Mouse (Mus musculus): Measurements from ENCODE around the gene Disc1. TPM values are rescaled to one million over a fixed set of nuclear protein-coding genes. Genes with fewer than 3 reads are reported as not detected.

Gene Disc1
- polyA plus RNA-seq, 1 experiment from 2014 or later = 2.2 TPM

DNA sequence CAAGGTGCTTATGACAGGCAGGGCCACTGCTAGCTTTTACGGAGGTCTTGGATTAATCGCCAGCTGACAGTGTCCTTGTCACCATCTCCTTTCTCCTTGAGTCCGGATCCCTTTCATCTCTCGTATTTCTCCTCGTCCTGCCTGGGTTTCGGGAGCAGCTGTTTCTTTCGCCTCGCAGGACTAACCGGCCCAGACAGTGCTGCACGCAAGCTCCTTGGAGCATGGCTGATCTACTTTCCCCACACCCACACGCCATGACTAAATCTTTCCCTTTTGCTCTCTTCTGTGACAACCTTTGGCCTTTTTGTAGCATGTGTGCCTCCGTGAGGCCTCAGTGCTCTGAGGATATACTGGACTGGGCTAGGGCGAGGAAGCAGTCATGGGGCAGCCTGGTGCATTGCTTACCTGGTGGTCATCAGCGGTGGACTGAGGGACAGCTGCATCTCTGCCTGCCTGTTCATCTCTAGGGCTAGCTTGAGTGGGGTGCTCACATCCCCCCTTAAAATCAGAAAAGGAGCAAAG is 142.6 kb downstream of the Disc1 start:
- H3K27ac ChIP-seq (ENCODE audit: low read depth, low read length) = no peak overlapping the region; the same call in 1 of the 2 replicates
- H3K9me3 ChIP-seq (ENCODE audit: control insufficient read depth, low read length) = no peaks in the 10 kb centered on the region
- no peaks in the 10 kb centered on the region for H3K36me3 ChIP-seq (ENCODE audit: control insufficient read depth, insufficient read depth, low read length)
- no peaks in the 10 kb centered on the region; the same call in 1 of the 2 replicates for H3K27me3 ChIP-seq (ENCODE audit: control insufficient read depth, insufficient read depth, low read length)
- no peak overlapping the region for H3K4me2 ChIP-seq (replicated peaks; ENCODE audit: low read depth, low read length)
- no peak overlapping the region for H3K9ac ChIP-seq (ENCODE audit: low read depth, low read length)
- WGBS = 42% methylated on average over 14 of the region's 14 CpGs
- peaks cover 44% of the 10 kb centered on the region for H3K4me1 ChIP-seq (ENCODE audit: control insufficient read depth, insufficient read depth, low read length)
- H3K4me3 ChIP-seq (ENCODE audit: low read length) = no peak overlapping the region
- ATAC-seq (ENCODE audit: low FRiP score, low TSS enrichment) = no peak

DNA sequence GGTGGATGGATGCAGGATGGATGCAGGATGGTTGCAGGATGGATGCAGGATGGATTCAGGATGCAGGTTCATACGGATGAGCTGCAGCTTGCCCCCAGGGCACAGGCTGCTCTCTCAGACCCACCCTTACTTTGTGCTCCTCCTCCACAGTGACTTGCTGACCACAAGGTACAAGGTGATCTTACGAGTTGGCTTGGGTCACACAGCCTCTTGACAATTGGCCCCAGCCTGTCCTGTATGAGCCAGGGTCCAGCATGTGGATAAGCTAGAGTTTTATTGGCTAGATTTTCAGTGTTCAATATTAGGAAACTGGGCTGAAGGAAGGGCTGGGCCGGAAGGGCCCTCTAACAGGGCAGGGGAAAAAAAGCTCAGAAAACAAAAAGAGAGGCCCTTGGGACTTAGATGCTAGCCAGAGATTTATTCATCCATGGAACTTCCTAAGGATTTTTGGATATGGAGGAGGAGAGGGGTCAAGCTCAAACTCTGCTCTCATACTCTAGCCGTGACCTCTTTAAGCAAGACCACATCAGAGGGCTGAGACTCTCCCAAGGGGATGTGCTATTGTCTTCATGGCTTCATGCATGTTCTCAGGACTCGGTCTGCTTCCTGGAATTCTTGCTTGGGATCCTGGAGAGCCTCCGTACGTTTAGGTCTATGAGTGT is 143.5 kb downstream of the Disc1 start:
- Histone ChIP-seq H3K4me2 (replicated peaks; ENCODE audit: low read depth, low read length) (no peak overlapping the region), H3K4me1 (ENCODE audit: control insufficient read depth, insufficient read depth, low read length) (peaks cover 44% of the 10 kb centered on the region), H3K27ac (ENCODE audit: low read depth, low read length) (no peak overlapping the region), H3K4me3 (ENCODE audit: low read length) (no peak overlapping the region), H3K9ac (ENCODE audit: low read depth, low read length) (no peak overlapping the region), H3K9me3 (ENCODE audit: control insufficient read depth, low read length) (no peaks in the 10 kb centered on the region), H3K36me3 (ENCODE audit: control insufficient read depth, insufficient read depth, low read length) (no peaks in the 10 kb centered on the region), H3K27me3 (ENCODE audit: control insufficient read depth, insufficient read depth, low read length) (no peaks in the 10 kb centered on the region; the same call in 1 of the 2 replicates)
- no peak for ATAC-seq (ENCODE audit: low FRiP score, low TSS enrichment)
- WGBS = 56% methylated on average over 7 of the region's 7 CpGs

DNA sequence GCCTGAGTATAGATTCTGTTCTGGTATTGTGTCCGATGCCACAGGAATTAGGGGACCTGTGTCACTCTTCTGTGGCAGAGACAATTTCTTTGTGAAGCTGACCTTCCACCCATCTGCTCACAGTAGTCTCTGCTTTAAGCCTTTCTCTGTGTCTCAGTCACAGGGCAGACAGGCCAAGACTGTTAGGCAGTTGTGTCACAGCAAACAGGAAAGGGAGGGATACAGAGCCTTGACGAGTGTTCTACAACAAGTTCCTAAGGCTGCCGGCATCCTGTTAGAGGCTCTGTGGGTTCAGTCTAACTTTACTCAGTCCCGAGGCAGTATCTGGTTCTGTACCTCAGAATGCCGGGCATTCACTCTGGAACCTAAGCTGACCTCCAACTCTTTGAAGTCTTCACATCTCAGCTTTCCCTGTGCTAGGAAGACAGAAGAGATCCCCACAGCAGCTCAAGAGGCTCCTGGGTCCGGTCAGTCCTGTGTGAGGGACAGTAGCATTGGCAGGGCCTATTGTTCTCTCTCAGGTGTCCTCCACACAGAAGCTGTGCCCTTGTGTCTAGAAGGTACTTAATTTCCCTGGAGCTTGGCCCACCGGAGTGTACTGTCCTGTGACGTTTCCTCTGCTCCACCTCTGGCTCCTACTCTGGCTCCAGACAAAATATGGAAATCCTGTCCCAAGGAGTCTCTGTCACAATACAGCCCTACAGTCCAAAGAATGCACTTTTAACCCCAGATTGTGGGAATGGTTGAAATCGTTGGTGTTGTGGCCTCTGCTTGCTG is 144.6 kb downstream of the Disc1 start:
- Histone ChIP-seq H3K4me1 (ENCODE audit: control insufficient read depth, insufficient read depth, low read length) (peaks cover 44% of the 10 kb centered on the region), H3K4me2 (replicated peaks; ENCODE audit: low read depth, low read length) (no peak overlapping the region), H3K36me3 (ENCODE audit: control insufficient read depth, insufficient read depth, low read length) (no peaks in the 10 kb centered on the region), H3K27me3 (ENCODE audit: control insufficient read depth, insufficient read depth, low read length) (no peaks in the 10 kb centered on the region; the same call in 1 of the 2 replicates), H3K9ac (ENCODE audit: low read depth, low read length) (no peak overlapping the region), H3K9me3 (ENCODE audit: control insufficient read depth, low read length) (no peaks in the 10 kb centered on the region), H3K4me3 (ENCODE audit: low read length) (no peak overlapping the region), H3K27ac (ENCODE audit: low read depth, low read length) (peak overlapping the region; percentile 57; the same call in 1 of the 2 replicates)
- no peak for ATAC-seq (ENCODE audit: low FRiP score, low TSS enrichment)
- 61% methylated on average over 9 of the region's 9 CpGs for WGBS

DNA sequence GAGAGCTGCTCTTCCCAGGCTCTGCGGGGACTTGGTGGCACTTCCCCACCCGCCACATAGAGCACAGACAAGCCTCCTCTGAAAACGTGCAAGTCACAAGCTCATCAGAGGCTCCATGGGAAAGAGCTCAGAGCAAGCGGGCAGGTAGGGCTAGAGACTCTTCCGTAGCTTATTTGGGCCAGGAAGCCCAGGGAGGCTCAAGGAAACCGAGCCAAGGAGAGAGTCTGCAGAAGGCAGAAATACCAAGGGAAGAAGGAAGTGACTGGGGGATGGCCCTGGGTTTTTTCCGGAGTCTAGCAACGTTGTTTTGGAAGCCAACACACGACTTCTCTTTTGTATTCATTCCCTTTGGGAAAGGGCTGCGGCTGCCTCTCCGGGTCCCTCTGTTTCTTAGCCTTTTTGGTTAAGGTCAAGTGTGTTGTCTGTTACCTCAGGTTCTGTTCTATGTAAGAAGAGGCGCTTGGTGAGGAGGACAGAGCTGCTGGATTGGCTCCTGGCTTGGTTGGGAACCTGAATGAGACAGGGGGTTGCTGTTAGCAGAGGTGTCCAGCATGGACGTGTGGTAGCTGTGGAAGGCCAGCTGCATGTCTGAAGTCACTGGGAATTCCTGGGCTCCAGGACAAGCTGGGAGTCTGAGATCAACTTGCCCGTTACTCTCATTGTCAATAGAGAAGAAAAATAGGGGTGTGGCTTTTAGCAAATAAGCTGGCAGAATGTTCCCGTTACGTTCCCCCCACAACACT is 145.4 kb downstream of the Disc1 start:
- Histone ChIP-seq H3K27me3 (ENCODE audit: control insufficient read depth, insufficient read depth, low read length) (no peaks in the 10 kb centered on the region; the same call in 1 of the 2 replicates), H3K4me1 (ENCODE audit: control insufficient read depth, insufficient read depth, low read length) (peaks cover 44% of the 10 kb centered on the region), H3K36me3 (ENCODE audit: control insufficient read depth, insufficient read depth, low read length) (no peaks in the 10 kb centered on the region), H3K9me3 (ENCODE audit: control insufficient read depth, low read length) (no peaks in the 10 kb centered on the region), H3K4me3 (ENCODE audit: low read length) (no peak overlapping the region), H3K9ac (ENCODE audit: low read depth, low read length) (no peak overlapping the region), H3K4me2 (replicated peaks; ENCODE audit: low read depth, low read length) (no peak overlapping the region), H3K27ac (ENCODE audit: low read depth, low read length) (peak overlapping the region; percentile 33; the same call in 1 of the 2 replicates)
- no peak for ATAC-seq (ENCODE audit: low FRiP score, low TSS enrichment)
- 76% methylated on average over 16 of the region's 16 CpGs for WGBS

DNA sequence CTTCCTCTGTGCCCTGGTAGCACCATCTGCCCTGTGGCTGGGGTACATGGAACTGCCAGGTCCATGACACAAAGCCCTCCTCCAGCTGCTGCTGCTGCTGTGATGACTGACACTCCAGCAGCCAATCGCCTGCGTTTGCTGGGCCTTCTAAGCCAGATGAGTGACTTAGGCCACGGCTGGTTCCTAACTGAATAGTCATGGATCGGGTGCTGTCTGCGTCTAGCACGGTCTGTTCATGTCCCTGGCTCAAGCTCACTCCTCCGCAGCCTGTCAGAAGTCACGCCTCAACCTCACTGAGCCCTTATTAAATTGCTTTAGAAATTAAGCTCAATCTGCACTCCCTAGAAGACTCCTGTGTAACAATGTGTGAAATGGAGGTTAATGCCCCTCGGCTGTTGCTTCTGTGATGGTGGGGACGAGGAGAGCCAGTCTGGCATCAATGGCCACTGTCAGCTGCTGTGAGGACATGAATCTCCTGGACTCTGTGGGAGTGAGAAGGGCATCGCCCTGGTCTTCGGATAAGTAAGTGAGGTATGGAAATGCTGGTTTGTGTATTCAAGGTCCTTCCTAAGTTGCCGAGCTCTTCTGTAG is 146.4 kb downstream of the Disc1 start:
- WGBS = 32% methylated on average over 13 of the region's 13 CpGs
- H3K27ac ChIP-seq (ENCODE audit: low read depth, low read length) = peak overlapping the region; percentile 33; the same call in 1 of the 2 replicates
- no peak overlapping the region for H3K4me3 ChIP-seq (ENCODE audit: low read length)
- no peaks in the 10 kb centered on the region; the same call in 1 of the 2 replicates for H3K27me3 ChIP-seq (ENCODE audit: control insufficient read depth, insufficient read depth, low read length)
- no peak overlapping the region for H3K4me2 ChIP-seq (replicated peaks; ENCODE audit: low read depth, low read length)
- H3K36me3 ChIP-seq (ENCODE audit: control insufficient read depth, insufficient read depth, low read length) = no peaks in the 10 kb centered on the region
- ATAC-seq (ENCODE audit: low FRiP score, low TSS enrichment) = peak; percentile 75
- peaks cover 38% of the 10 kb centered on the region for H3K4me1 ChIP-seq (ENCODE audit: control insufficient read depth, insufficient read depth, low read length)
- H3K9ac ChIP-seq (ENCODE audit: low read depth, low read length) = no peak overlapping the region
- H3K9me3 ChIP-seq (ENCODE audit: control insufficient read depth, low read length) = no peaks in the 10 kb centered on the region

DNA sequence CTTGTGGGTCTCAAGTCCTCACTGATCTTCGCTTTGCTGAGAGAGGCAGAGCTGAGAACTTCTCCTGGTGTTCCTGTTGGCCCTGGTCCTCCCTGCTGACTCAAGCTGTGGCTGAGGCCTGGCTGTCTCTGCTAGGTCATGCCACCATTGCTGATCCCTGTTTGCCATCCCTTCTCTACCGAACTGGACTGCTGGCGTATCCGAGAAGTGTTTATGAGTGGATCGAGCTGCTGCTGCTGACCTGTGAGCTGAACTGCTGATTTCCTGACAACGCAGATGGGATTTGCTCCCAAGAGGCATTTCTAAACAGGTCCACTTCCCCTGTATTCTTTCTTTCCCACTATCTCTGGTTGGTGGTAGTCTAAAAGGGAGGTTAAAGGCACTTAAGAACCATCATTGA is 147.7 kb downstream of the Disc1 start:
- no peak for ATAC-seq (ENCODE audit: low FRiP score, low TSS enrichment)
- H3K9me3 ChIP-seq (ENCODE audit: control insufficient read depth, low read length) = no peaks in the 10 kb centered on the region
- H3K4me2 ChIP-seq (replicated peaks; ENCODE audit: low read depth, low read length) = no peak overlapping the region
- no peak overlapping the region for H3K9ac ChIP-seq (ENCODE audit: low read depth, low read length)
- no peaks in the 10 kb centered on the region for H3K27me3 ChIP-seq (ENCODE audit: control insufficient read depth, insufficient read depth, low read length)
- H3K27ac ChIP-seq (ENCODE audit: low read depth, low read length) = no peak overlapping the region
- 74% methylated on average over 6 of the region's 6 CpGs for WGBS
- H3K4me1 ChIP-seq (ENCODE audit: control insufficient read depth, insufficient read depth, low read length) = peaks cover 27% of the 10 kb centered on the region
- no peaks in the 10 kb centered on the region for H3K36me3 ChIP-seq (ENCODE audit: control insufficient read depth, insufficient read depth, low read length)
- no peak overlapping the region for H3K4me3 ChIP-seq (ENCODE audit: low read length)

DNA sequence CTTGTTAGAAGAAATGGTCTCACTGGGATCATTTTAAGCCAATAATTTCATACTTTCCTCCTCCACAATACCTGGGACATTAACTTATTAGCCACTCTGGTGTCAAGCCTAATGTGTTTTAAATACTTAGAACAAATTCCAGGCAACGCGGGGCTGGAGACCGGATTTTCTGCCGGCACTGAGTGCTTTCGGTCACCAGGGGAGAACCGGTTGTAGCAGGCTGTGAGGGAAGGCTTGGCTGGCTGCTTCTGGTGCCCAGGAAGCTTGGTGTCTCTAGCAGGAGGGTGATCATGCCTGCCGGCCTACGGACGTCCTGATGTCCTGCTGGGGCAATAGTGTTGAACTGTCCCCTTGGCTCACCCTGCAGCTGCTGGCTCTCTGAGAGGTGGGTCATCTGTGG is 149.0 kb downstream of the Disc1 start:
- ATAC-seq (ENCODE audit: low FRiP score, low TSS enrichment) = no peak
- Histone ChIP-seq H3K27ac (ENCODE audit: low read depth, low read length) (no peak overlapping the region), H3K9ac (ENCODE audit: low read depth, low read length) (no peak overlapping the region), H3K36me3 (ENCODE audit: control insufficient read depth, insufficient read depth, low read length) (no peaks in the 10 kb centered on the region), H3K4me2 (replicated peaks; ENCODE audit: low read depth, low read length) (no peak overlapping the region), H3K9me3 (ENCODE audit: control insufficient read depth, low read length) (no peaks in the 10 kb centered on the region), H3K4me3 (ENCODE audit: low read length) (no peak overlapping the region), H3K4me1 (ENCODE audit: control insufficient read depth, insufficient read depth, low read length) (peaks cover 20% of the 10 kb centered on the region), H3K27me3 (ENCODE audit: control insufficient read depth, insufficient read depth, low read length) (no peaks in the 10 kb centered on the region)
- 80% methylated on average over 9 of the region's 9 CpGs for WGBS

DNA sequence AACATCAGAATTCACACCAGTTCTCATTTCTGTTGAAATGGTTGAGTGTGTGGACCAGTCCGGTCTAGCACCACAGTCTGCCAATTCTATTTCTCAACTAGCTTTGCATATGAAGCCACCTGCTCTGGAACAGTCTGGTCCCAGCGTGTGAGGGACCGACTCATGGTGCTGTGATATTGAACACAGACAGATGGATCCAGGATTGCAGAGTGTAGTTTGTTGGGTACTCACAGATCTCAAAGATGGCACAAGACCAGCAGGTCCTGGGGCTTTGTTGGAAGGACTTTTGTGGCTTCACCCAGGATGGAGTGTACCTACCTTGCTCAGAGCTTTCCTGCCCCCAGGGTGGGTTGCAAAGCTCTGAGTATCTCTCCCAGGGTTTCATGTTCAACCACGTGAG is 151.6 kb downstream of the Disc1 start:
- Histone ChIP-seq H3K4me3 (ENCODE audit: low read length) (no peak overlapping the region), H3K9me3 (ENCODE audit: control insufficient read depth, low read length) (no peaks in the 10 kb centered on the region), H3K36me3 (ENCODE audit: control insufficient read depth, insufficient read depth, low read length) (no peaks in the 10 kb centered on the region), H3K9ac (ENCODE audit: low read depth, low read length) (no peak overlapping the region), H3K4me2 (replicated peaks; ENCODE audit: low read depth, low read length) (no peak overlapping the region), H3K27ac (ENCODE audit: low read depth, low read length) (no peak overlapping the region), H3K27me3 (ENCODE audit: control insufficient read depth, insufficient read depth, low read length) (no peaks in the 10 kb centered on the region), H3K4me1 (ENCODE audit: control insufficient read depth, insufficient read depth, low read length) (peaks cover 4% of the 10 kb centered on the region)
- 91% methylated on average over 4 of the region's 4 CpGs for WGBS
- no peak for ATAC-seq (ENCODE audit: low FRiP score, low TSS enrichment)

All from kidney, embryonic 14.5 days (tissue).